Mouse (Mus musculus) megakaryocyte, embryonic 14.5 days (primary cell): ENCODE results near the gene Tmc3.

Experiments
- FLI1 ChIP-seq: IDR thresholded peaks from 2 replicates; pipeline ENCODE4 v1.6.1; 2012; ENCODE audit warnings: low read length, inconsistent platforms, mixed read lengths
- GATA1 ChIP-seq: IDR thresholded peaks from 3 replicates; pipeline ENCODE4 v1.6.1; 2012; ENCODE audit warnings: mixed read lengths, low read length, inconsistent platforms, borderline replicate concordance

DNA sequence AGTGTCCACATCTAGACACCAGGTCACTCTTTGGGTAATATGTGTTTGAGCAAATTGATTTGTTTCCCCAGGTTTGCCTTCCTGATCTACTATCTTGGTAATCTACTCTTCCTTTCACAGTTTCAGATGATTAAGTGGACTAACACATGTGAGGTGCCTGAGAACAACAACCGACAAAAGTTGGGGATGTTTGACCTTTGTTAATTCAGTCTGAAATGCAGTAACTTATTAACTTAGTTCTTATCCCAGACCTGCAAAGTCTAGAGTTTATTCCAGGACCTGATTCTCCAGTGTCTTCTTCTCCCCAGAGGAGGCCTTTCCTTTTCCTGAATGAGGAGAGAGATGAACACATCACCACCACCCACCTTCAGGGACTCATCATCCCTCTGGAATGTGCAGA is 27.2 kb downstream of the Tmc3 start:
- TF ChIP-seq GATA1 (no peak), FLI1 (no peak)
